Mouse (Mus musculus) forebrain, postnatal 0 days (tissue): ENCODE measurements around the gene Arhgap24. TPM values are rescaled to one million over a fixed set of nuclear protein-coding genes. Genes with fewer than 3 reads are reported as not detected.

Experiments
- ATAC-seq: fragments of 200-750 bp; cut with Nextera tagmentation; 2 replicates; pipeline ENCODE4 v1.8.0; 2017; ENCODE audit warnings: mild to moderate bottlenecking, moderate library complexity
- DNase-seq: peaks from one replicate; pipeline ENCODE4 v3.0.0-alpha.2; 2015
- H3K27ac ChIP-seq: fragments of 300-500 bp; sonication (generic); 2 replicates; pipeline ENCODE4 v1.5.1; 2014; ENCODE audit warnings: low read depth, mild to moderate bottlenecking, antibody characterized with exemption, low read length, moderate library complexity, mixed read lengths
- H3K27me3 ChIP-seq: fragments of 300-500 bp; sonication (generic); 2 replicates; pipeline ENCODE4 v1.6.1; 2014; ENCODE audit warnings: mild to moderate bottlenecking, low read length, mixed read lengths; ENCODE audit not compliant: insufficient read depth
- H3K36me3 ChIP-seq: fragments of 300-500 bp; sonication (generic); 2 replicates; pipeline ENCODE4 v1.6.1; 2014; ENCODE audit warnings: mild to moderate bottlenecking, moderate library complexity; ENCODE audit not compliant: insufficient read depth
- H3K4me1 ChIP-seq: fragments of 300-500 bp; sonication (generic); 2 replicates; pipeline ENCODE4 v1.6.1; 2014; ENCODE audit warnings: antibody characterized with exemption; ENCODE audit not compliant: insufficient read depth
- H3K4me2 ChIP-seq: fragments of 300-500 bp; sonication (generic); 2 replicates; pipeline ENCODE4 v1.6.1; 2014; ENCODE audit warnings: low read depth, mild to moderate bottlenecking, moderate library complexity
- H3K4me3 ChIP-seq: fragments of 300-500 bp; sonication (generic); 2 replicates; pipeline ENCODE4 v1.5.1; 2014; ENCODE audit warnings: low read depth, low read length, mixed read lengths
- H3K9ac ChIP-seq: fragments of 300-500 bp; sonication (generic); 2 replicates; pipeline ENCODE4 v1.6.1; 2014; ENCODE audit warnings: mild to moderate bottlenecking
- H3K9me3 ChIP-seq: fragments of 300-500 bp; sonication (generic); 2 replicates; pipeline ENCODE4 v1.6.1; 2016; ENCODE audit warnings: low read length
- CTCF ChIP-seq: sonication (generic); IDR thresholded peaks from 2 replicates; pipeline ENCODE4 v1.5.1; 2016; ENCODE audit warnings: antibody characterized with exemption, control low read depth, low read depth
- WGBS: fragments of 180-500 bp; shearing (Covaris S2); extraction: QIAGEN DNeasy Blood & Tissue Kit; methylation state at CpG from one replicate; pipeline ENCODE4 v1.1.7; 2014; 5-methylcytosine and 5-hydroxymethylcytosine counted together
- polyA plus RNA-seq: library from polyadenylated mRNA; unstranded; fragments of >200 nt; fragmentation: Nextera tagmentation; extraction: Ambion mirVana; gene quantifications from 2 replicates; pipeline ENCODE4 v1.2.1, GENCODE M21; 2015
- total RNA-seq: library from RNA; depleted of rRNA; stranded (reverse); fragments of >200 nt; gene quantifications from 2 replicates; pipeline ENCODE4 v1.2.3, GENCODE M21; 2014

Gene Arhgap24
- total and polyA plus RNA-seq, 2 experiments from 2014 or later, result 6.0 to 8.6 TPM

GRCm38 (mm10) chr5:102767058-102767444, 285.9 kb downstream of the Arhgap24 start:
- Histone ChIP-seq H3K36me3 (no peaks in the 10 kb centered on the region), H3K4me1 (no peaks in the 10 kb centered on the region), H3K9ac (no peak overlapping the region), H3K27ac (no peak overlapping the region), H3K9me3 (no peaks in the 10 kb centered on the region), H3K4me3 (no peak overlapping the region), H3K27me3 (no peaks in the 10 kb centered on the region), H3K4me2 (no peak overlapping the region)
- 78% methylated on average over 4 of the region's 4 CpGs for WGBS
- DNase-seq (no peak), ATAC-seq (no peak)
- no peak for TF ChIP-seq CTCF

- Histone ChIP-seq H3K9ac (no peak overlapping the region), H3K4me1 (no peaks in the 10 kb centered on the region), H3K9me3 (no peaks in the 10 kb centered on the region), H3K27ac (no peak overlapping the region), H3K4me2 (no peak overlapping the region), H3K4me3 (no peak overlapping the region), H3K27me3 (no peaks in the 10 kb centered on the region), H3K36me3 (no peaks in the 10 kb centered on the region)
- WGBS, result 76% methylated on average over 7 of the region's 7 CpGs
- TF ChIP-seq CTCF, result no peak
- DNase-seq, result no peak
- ATAC-seq, result no peak
These were observed 286.6 kb downstream of the Arhgap24 start for GRCm38 (mm10) chr5:102767822-102768221.

GRCm38 (mm10) chr5:102768385-102769080, 287.3 kb downstream of the Arhgap24 start:
- no peak for ATAC-seq

GRCm38 (mm10) chr5:102770611-102771010, 289.4 kb downstream of the Arhgap24 start:
- H3K4me3 ChIP-seq, result no peak overlapping the region
- H3K4me1 ChIP-seq, result no peaks in the 10 kb centered on the region
- no peaks in the 10 kb centered on the region for H3K27me3 ChIP-seq
- ATAC-seq (no peak), DNase-seq (no peak)
- TF ChIP-seq CTCF, result no peak
- WGBS, result 73% methylated on average over 7 of the region's 7 CpGs
- no peak overlapping the region for H3K27ac ChIP-seq
- H3K36me3 ChIP-seq, result no peaks in the 10 kb centered on the region
- H3K9me3 ChIP-seq, result no peaks in the 10 kb centered on the region
- no peak overlapping the region for H3K9ac ChIP-seq
- H3K4me2 ChIP-seq, result no peak overlapping the region

More at GRCm38 (mm10) chr5:102768385-102769080, 287.3 kb downstream of the Arhgap24 start:
- no peaks in the 10 kb centered on the region for H3K27me3 ChIP-seq
- 58% methylated on average over 12 of the region's 12 CpGs for WGBS
- TF ChIP-seq CTCF, result no peak
- no peaks in the 10 kb centered on the region for H3K9me3 ChIP-seq
- H3K27ac ChIP-seq, result no peak overlapping the region
- no peak overlapping the region for H3K4me3 ChIP-seq
- DNase-seq, result no peak
- H3K36me3 ChIP-seq, result no peaks in the 10 kb centered on the region
- H3K4me2 ChIP-seq, result no peak overlapping the region
- H3K4me1 ChIP-seq, result no peaks in the 10 kb centered on the region
- H3K9ac ChIP-seq, result no peak overlapping the region

GRCm38 (mm10) chr5:102774500-102774899, 293.3 kb downstream of the Arhgap24 start:
- H3K4me1 ChIP-seq, result 0 out of 2 replicates have a peak, but pooled peaks cover 3% of the 10 kb centered on the region
- no peak overlapping the region for H3K4me3 ChIP-seq
- H3K36me3 ChIP-seq, result no peaks in the 10 kb centered on the region
- no peak overlapping the region for H3K4me2 ChIP-seq
- no peak overlapping the region for H3K9ac ChIP-seq
- no peak for TF ChIP-seq CTCF
- WGBS, result 81% methylated on average over 4 of the region's 4 CpGs
- H3K27me3 ChIP-seq, result no peaks in the 10 kb centered on the region
- no peak for DNase-seq
- H3K27ac ChIP-seq, result no peak overlapping the region
- H3K9me3 ChIP-seq, result no peaks in the 10 kb centered on the region
- ATAC-seq, result no peak

DNA sequence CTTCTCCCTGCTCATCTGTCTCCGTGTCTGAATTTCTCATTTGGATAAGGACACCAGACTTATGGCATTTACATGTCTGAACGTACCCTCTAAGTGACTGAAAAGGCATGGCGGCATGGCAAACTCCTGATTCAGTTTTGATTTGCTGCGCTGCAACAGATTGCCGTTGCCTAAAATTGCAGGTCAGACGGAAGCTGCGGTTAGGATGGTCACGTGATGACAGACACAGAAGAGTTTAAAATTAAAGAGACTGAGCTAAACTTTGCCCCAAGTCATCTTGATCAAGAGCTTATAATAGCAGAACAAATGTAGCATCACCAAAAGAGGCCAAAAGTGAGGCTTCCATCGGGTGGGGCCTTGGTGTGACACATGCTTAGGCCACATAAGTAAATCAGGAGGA, 296.1 kb downstream of the Arhgap24 start:
- WGBS, result 94% methylated on average over 9 of the region's 9 CpGs
- H3K27ac ChIP-seq, result no peak overlapping the region
- no peaks in the 10 kb centered on the region for H3K36me3 ChIP-seq
- 0 out of 2 replicates have a peak, but pooled peaks cover 3% of the 10 kb centered on the region for H3K4me1 ChIP-seq
- ATAC-seq (no peak), DNase-seq (no peak)
- no peak overlapping the region for H3K4me3 ChIP-seq
- no peaks in the 10 kb centered on the region for H3K27me3 ChIP-seq
- no peak for TF ChIP-seq CTCF
- H3K9ac ChIP-seq, result no peak overlapping the region
- no peak overlapping the region for H3K4me2 ChIP-seq
- H3K9me3 ChIP-seq, result no peaks in the 10 kb centered on the region

DNA sequence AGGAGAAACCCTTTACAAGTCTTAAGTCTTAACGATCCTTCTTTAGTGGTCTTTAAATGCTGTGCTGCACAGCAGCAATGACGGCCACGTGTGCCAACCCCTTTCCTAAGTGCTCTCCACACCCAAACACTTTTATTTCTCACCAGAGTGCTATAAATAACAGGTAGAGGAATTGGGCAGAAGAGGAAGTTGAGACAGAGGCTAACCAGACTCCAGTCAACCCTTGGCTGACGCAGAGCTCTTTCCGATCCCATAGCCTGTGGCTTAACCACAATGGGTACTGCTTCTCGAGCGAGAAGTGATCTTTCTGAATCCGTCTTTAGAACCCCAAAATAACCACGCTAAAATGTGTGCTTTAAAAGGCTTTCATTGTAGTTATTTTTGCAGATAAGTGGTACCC, 296.7 kb downstream of the Arhgap24 start:
- Histone ChIP-seq H3K4me2 (no peak overlapping the region), H3K4me3 (no peak overlapping the region), H3K4me1 (0 out of 2 replicates have a peak, but pooled peaks cover 3% of the 10 kb centered on the region), H3K36me3 (no peaks in the 10 kb centered on the region), H3K9ac (no peak overlapping the region), H3K27me3 (no peaks in the 10 kb centered on the region), H3K27ac (no peak overlapping the region), H3K9me3 (no peaks in the 10 kb centered on the region)
- TF ChIP-seq CTCF, result no peak
- no peak for ATAC-seq
- DNase-seq, result no peak
- WGBS, result 69% methylated on average over 9 of the region's 9 CpGs
